Comparison of ENCODE assay signal across 11 mouse cellular contexts in the genomic region with DNA sequence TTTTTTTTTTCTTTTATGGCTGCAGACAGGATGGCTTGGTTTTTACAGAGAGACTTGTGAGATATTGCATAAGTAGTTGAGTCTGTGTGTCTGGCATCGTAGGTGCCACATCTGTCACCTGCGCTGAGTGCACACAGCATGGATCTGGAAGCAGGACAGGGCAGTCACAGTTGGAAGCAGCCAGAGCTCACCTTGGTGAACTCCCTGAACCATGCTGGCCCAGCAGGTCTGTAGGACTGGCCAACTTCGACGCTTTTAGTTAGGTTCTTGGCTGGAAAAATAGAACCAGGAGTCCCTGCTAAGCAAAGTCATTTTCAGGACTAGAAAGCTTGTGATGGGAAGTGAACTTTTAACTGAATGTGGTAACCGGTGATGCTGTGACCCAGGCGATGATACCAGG. TPM values are rescaled to one million over a fixed set of nuclear protein-coding genes. Genes with fewer than 3 reads are reported as not detected.
A peak's percentile ranks its signal among the peaks of the same experiment; 100 is the strongest.
DNase-seq lines count a peak whose midpoint lies in the region; ATAC-seq lines count a peak whose summit lies in the region.
"Had no signal": no experiment of that assay in that cellular context is flagged by ENCODE, and none has a peak within 500 bp of the region (broad histone marks: within the 10 kb centered on the region; RNA-seq: fewer than 3 reads in every experiment).

No protein-coding gene starts in this region.

- H3K36me3 ChIP-seq in neural tube, embryonic 11.5 days (ENCODE audit: control insufficient read depth, insufficient read depth, low read length) = no peaks in the 10 kb centered on the region
- no peaks in the 10 kb centered on the region for H3K36me3 ChIP-seq in forebrain, embryonic 13.5 days (ENCODE audit: poor library complexity, severe bottlenecking)
- H3K36me3 ChIP-seq in limb, embryonic 15.5 days = no peaks in the 10 kb centered on the region
- H3K36me3 ChIP-seq: liver, embryonic 13.5 days had no signal

- DNase-seq in neural tube, embryonic 11.5 days (ENCODE audit: low spot score) = no peak
- DNase-seq in neural tube, embryonic 10.5 days (ENCODE audit: extremely low spot score, low spot score) = no peak
- DNase-seq in c-Kit-positive CD71-positive TER-119-positive erythroid progenitor cells, embryonic 14.5 days (ENCODE audit: low spot score) = no peak
- DNase-seq in gastrocnemius, postnatal 25 days = no peak
- no peak for DNase-seq in gastrocnemius, postnatal 14 days
- DNase-seq: adrenal gland, adult 2 months; kidney, adult 8-10 months; liver, embryonic 13.5 days; thymus, postnatal 4 days had no signal

- no peaks in the 10 kb centered on the region for H3K9me3 ChIP-seq in neural tube, embryonic 11.5 days (ENCODE audit: control insufficient read depth, low read length)
- no peaks in the 10 kb centered on the region for H3K9me3 ChIP-seq in forebrain, embryonic 13.5 days (replicated peaks)
- no peaks in the 10 kb centered on the region for H3K9me3 ChIP-seq in limb, embryonic 15.5 days
- H3K9me3 ChIP-seq: liver, embryonic 13.5 days had no signal

- no peak overlapping the region for H3K4me2 ChIP-seq in neural tube, embryonic 11.5 days (ENCODE audit: low read depth)
- peak overlapping the region; percentile 43 for H3K4me2 ChIP-seq in forebrain, embryonic 13.5 days
- no peak overlapping the region for H3K4me2 ChIP-seq in limb, embryonic 15.5 days
- H3K4me2 ChIP-seq: liver, embryonic 13.5 days had no signal

- intact Hi-C loops in gastrocnemius, postnatal 14 days (cut with DNase I; ENCODE audit: low total_unique reads) = no loop called here

- no peak for ATAC-seq in neural tube, embryonic 11.5 days (ENCODE audit: insufficient read depth, low FRiP score, low TSS enrichment)
- no peak for ATAC-seq in forebrain, embryonic 13.5 days
- ATAC-seq in limb, embryonic 15.5 days (ENCODE audit: insufficient number of reproducible peaks, low FRiP score, low TSS enrichment, low read depth) = no peak

- WGBS in neural tube, embryonic 11.5 days = 64% methylated on average over 6 of the region's 6 CpGs
- 32% methylated on average over 6 of the region's 6 CpGs for WGBS in forebrain, embryonic 13.5 days
- 56% methylated on average over 6 of the region's 6 CpGs for WGBS in limb, embryonic 15.5 days

- peak overlapping the region; percentile 58 for H3K27ac ChIP-seq in neural tube, embryonic 11.5 days (ENCODE audit: low read depth, low read length)
- peak overlapping the region; percentile 96 for H3K27ac ChIP-seq in forebrain, embryonic 13.5 days
- H3K27ac ChIP-seq in limb, embryonic 15.5 days = 0 out of 2 replicates have a peak overlapping the region, but pooled peaks have one; percentile 18
- H3K27ac ChIP-seq: liver, embryonic 13.5 days had no signal

- H3K27me3 ChIP-seq in neural tube, embryonic 11.5 days (ENCODE audit: control insufficient read depth, insufficient read depth, low read length) = no peaks in the 10 kb centered on the region
- no peaks in the 10 kb centered on the region for H3K27me3 ChIP-seq in forebrain, embryonic 13.5 days
- no peaks in the 10 kb centered on the region for H3K27me3 ChIP-seq in limb, embryonic 15.5 days
- H3K27me3 ChIP-seq: liver, embryonic 13.5 days had no signal

- H3K4me3 ChIP-seq in neural tube, embryonic 11.5 days (ENCODE audit: low read depth, low read length) = no peak overlapping the region
- no peak overlapping the region for H3K4me3 ChIP-seq in forebrain, embryonic 13.5 days
- H3K4me3 ChIP-seq in limb, embryonic 15.5 days = no peak overlapping the region
- H3K4me3 ChIP-seq: liver, embryonic 13.5 days had no signal

- H3K9ac ChIP-seq in neural tube, embryonic 11.5 days (ENCODE audit: low read length) = no peak overlapping the region
- peak overlapping the region; percentile 10; the same call in 1 of the 2 replicates for H3K9ac ChIP-seq in forebrain, embryonic 13.5 days
- H3K9ac ChIP-seq in limb, embryonic 15.5 days = no peak overlapping the region
- H3K9ac ChIP-seq: liver, embryonic 13.5 days had no signal

- H3K4me1 ChIP-seq in neural tube, embryonic 11.5 days (ENCODE audit: control insufficient read depth, insufficient read depth, low read length) = peaks cover 64% of the 10 kb centered on the region
- peaks cover 98% of the 10 kb centered on the region for H3K4me1 ChIP-seq in forebrain, embryonic 13.5 days
- peaks cover 84% of the 10 kb centered on the region for H3K4me1 ChIP-seq in limb, embryonic 15.5 days

RNA-seq across cellular contexts. Expression of a gene that starts 46.5 kb away (rescaled TPM):
- polyA plus RNA-seq in neural tube, embryonic 11.5 days (2014; fragmentation: Nextera tagmentation; extraction: Ambion mirVana) = 39.4 and 41.0 TPM in 2 replicates
- 49.9 and 50.0 TPM in 2 replicates for polyA plus RNA-seq in forebrain, embryonic 13.5 days (2015; fragmentation: Nextera tagmentation; extraction: Ambion mirVana)
- 29.5 and 32.7 TPM in 2 replicates for polyA plus RNA-seq in limb, embryonic 15.5 days (2015; fragmentation: Nextera tagmentation; extraction: Ambion mirVana)
- total RNA-seq in gastrocnemius, postnatal 25 days (2021) = 10 to 100 TPM; 32.6 to 36.0 TPM
- total RNA-seq in gastrocnemius, postnatal 14 days (2021) = 10 to 100 TPM; 53.2 to 53.6 TPM

Comparison
In these comparisons a context has a peak if more than half of its experiments do, and no peak if none do; other contexts are left out.
1. H3K27ac ChIP-seq: peak in every context shown above with its lines; median percentile 96 in forebrain, embryonic 13.5 days; 58 in neural tube, embryonic 11.5 days; 18 in limb, embryonic 15.5 days.